Mouse (Mus musculus): ENCODE results near the gene Pm20d2. TPM values are rescaled to one million over a fixed set of nuclear protein-coding genes. Genes with fewer than 3 reads are reported as not detected.

The Pm20d2 gene
- polyA plus RNA-seq (2011; ENCODE audit: insufficient read length, low read depth, missing spikeins): 0.60 TPM in 1 of 2 replicates, not detected in the other

DNA sequence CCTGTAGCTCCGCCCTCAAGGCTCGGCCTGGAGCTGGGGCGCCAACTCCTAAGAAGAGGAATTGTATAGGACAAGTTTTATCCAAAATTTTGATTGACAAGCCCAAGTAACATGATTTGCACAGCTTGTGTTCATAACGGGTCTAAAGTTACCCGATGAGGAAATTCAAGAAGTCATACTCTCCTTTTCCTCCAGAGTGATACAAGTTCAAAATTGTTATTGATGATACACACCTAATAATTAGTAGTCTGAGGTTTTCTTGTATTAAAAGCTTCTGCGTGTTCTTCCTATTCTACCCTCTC, at the start of gene Pm20d2:
Pm20d2 (minus strand) TSS at position 3 of the 302 bp plus-strand sequence.
- no peak for TF ChIP-seq POLR2A (IDR thresholded peaks at IDR 0.05; ENCODE audit: low read depth, low read length)
- TF ChIP-seq CTCF (IDR thresholded peaks at IDR 0.05; ENCODE audit: borderline replicate concordance, insufficient read depth, low read length): no peak
- H3K4me1 ChIP-seq (ENCODE audit: control insufficient read depth, insufficient read depth, low read length): no peaks in the 10 kb centered on the region
- H3K4me3 ChIP-seq (ENCODE audit: insufficient read depth, low read length): peak within 1 kb of the TSS; percentile 47
- H3K27ac ChIP-seq (ENCODE audit: insufficient read depth, low read length): no peak within 1 kb of the TSS

DNA sequence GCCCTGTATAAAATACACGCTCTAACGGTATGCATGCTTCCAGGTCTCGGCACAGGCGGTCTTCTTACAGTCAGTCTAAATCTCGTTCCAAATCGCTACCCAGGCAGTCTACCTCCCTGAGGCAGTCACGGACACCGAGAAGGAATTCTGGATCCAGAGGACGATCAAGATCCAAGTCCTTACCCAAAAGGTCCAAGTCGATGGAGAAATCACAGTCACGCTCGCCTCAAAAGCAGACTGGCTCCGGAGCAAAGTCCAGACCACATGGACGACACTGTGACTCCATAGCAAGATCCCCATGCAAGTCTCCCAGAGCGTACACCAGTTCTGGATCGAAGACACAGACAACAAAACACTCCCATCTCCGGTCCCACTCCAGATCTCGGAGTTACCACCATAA, 41.3 kb upstream of the Pm20d2 start:
- Histone ChIP-seq H3K4me1 (ENCODE audit: control insufficient read depth, insufficient read depth, low read length) (no peaks in the 10 kb centered on the region), H3K4me3 (ENCODE audit: insufficient read depth, low read length) (no peak overlapping the region), H3K27ac (ENCODE audit: insufficient read depth, low read length) (no peak overlapping the region)
- TF ChIP-seq CTCF (IDR thresholded peaks at IDR 0.05; ENCODE audit: borderline replicate concordance, insufficient read depth, low read length) (no peak), POLR2A (IDR thresholded peaks at IDR 0.05; ENCODE audit: low read depth, low read length) (no peak)

GRCm38 (mm10) chr4:33229639-33230038, 40.1 kb upstream of the Pm20d2 start:
- H3K4me3 ChIP-seq (ENCODE audit: insufficient read depth, low read length): no peak overlapping the region
- TF ChIP-seq CTCF (IDR thresholded peaks at IDR 0.05; ENCODE audit: borderline replicate concordance, insufficient read depth, low read length) (no peak), POLR2A (IDR thresholded peaks at IDR 0.05; ENCODE audit: low read depth, low read length) (no peak)
- H3K4me1 ChIP-seq (ENCODE audit: control insufficient read depth, insufficient read depth, low read length): no peaks in the 10 kb centered on the region
- H3K27ac ChIP-seq (ENCODE audit: insufficient read depth, low read length): no peak overlapping the region

DNA sequence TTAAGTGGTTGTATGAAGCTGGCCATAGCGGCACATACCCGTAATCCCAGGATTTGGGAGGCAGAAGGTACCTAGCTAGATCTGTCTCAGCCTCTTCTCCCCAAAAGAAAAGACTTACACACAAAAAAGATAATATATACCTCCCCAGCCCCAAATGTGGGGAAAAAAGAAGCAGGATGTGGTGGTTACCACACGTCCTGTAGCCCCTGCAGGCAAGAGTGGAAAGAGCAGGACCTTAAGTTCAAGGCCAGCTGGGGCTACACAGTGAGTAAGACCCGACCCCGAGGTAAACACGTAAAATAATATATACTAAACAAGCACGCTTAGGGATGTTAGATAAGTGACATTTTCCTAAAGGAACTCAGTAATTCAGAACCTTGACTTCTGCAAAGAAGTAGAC, 37.6 kb upstream of the Pm20d2 start:
- TF ChIP-seq CTCF (IDR thresholded peaks at IDR 0.05; ENCODE audit: borderline replicate concordance, insufficient read depth, low read length): no peak
- no peak for TF ChIP-seq POLR2A (IDR thresholded peaks at IDR 0.05; ENCODE audit: low read depth, low read length)
- no peak overlapping the region for H3K27ac ChIP-seq (ENCODE audit: insufficient read depth, low read length)

DNA sequence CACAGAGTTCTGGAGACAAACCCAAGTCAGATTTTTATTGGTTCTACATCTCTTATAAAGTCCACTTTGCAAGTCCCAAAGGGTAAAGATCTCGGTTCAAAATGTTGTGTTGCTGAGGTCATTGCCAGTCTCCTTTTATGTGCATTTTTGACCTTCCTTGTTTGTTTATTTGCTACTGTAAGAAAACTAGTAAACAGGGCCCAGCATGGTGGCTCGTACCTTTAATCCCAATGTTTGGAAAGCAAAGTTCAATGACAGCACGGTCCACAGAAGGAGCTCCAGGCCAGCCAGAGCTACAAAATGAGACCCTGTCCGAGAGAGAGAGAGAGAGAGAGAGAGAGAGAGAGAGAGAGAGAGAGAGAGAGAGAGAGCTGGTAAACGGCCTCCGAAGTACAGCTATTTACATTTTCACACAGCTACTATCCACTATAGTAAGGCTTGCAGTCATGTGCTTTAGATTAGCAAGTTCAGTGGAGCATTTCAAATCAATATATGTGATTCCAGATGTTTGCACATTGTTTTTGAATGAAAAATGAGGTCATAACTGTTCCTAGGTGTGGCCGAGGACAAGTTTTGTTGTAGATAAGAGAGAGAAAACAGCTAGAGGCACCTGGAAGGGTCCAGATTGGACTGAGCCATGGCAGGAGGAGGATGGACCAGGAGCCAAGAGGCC, 34.6 kb upstream of the Pm20d2 start:
- H3K4me1 ChIP-seq (ENCODE audit: control insufficient read depth, insufficient read depth, low read length): no peaks in the 10 kb centered on the region
- no peak for TF ChIP-seq POLR2A (IDR thresholded peaks at IDR 0.05; ENCODE audit: low read depth, low read length)
- TF ChIP-seq CTCF (IDR thresholded peaks at IDR 0.05; ENCODE audit: borderline replicate concordance, insufficient read depth, low read length): no peak
- H3K27ac ChIP-seq (ENCODE audit: insufficient read depth, low read length): no peak overlapping the region
- H3K4me3 ChIP-seq (ENCODE audit: insufficient read depth, low read length): no peak overlapping the region

More for the DNA sequence above, 37.6 kb upstream of the Pm20d2 start:
- Histone ChIP-seq H3K4me1 (ENCODE audit: control insufficient read depth, insufficient read depth, low read length) (no peaks in the 10 kb centered on the region), H3K4me3 (ENCODE audit: insufficient read depth, low read length) (no peak overlapping the region)

DNA sequence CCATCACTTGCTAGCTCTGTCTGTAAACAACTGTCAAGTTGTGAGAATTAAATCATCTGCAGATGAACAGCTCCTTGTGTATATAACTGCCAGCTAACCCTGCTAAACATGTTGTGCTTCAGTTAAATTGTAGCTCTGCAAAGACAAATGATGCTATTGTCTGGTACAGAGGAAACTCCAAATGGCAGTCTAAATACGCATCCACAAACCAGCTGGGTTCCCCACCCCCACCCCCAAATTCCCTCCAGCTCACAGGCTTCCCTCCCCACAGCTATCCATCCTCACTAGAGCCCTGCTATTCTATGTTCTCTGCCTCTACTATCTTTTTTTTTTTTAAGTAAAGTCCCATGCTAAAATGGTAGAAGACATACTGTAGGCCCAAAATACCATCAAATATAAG, 32.3 kb upstream of the Pm20d2 start:
- H3K27ac ChIP-seq (ENCODE audit: insufficient read depth, low read length): no peak overlapping the region
- no peak for TF ChIP-seq POLR2A (IDR thresholded peaks at IDR 0.05; ENCODE audit: low read depth, low read length)
- no peak for TF ChIP-seq CTCF (IDR thresholded peaks at IDR 0.05; ENCODE audit: borderline replicate concordance, insufficient read depth, low read length)
- no peaks in the 10 kb centered on the region for H3K4me1 ChIP-seq (ENCODE audit: control insufficient read depth, insufficient read depth, low read length)
- no peak overlapping the region for H3K4me3 ChIP-seq (ENCODE audit: insufficient read depth, low read length)

DNA sequence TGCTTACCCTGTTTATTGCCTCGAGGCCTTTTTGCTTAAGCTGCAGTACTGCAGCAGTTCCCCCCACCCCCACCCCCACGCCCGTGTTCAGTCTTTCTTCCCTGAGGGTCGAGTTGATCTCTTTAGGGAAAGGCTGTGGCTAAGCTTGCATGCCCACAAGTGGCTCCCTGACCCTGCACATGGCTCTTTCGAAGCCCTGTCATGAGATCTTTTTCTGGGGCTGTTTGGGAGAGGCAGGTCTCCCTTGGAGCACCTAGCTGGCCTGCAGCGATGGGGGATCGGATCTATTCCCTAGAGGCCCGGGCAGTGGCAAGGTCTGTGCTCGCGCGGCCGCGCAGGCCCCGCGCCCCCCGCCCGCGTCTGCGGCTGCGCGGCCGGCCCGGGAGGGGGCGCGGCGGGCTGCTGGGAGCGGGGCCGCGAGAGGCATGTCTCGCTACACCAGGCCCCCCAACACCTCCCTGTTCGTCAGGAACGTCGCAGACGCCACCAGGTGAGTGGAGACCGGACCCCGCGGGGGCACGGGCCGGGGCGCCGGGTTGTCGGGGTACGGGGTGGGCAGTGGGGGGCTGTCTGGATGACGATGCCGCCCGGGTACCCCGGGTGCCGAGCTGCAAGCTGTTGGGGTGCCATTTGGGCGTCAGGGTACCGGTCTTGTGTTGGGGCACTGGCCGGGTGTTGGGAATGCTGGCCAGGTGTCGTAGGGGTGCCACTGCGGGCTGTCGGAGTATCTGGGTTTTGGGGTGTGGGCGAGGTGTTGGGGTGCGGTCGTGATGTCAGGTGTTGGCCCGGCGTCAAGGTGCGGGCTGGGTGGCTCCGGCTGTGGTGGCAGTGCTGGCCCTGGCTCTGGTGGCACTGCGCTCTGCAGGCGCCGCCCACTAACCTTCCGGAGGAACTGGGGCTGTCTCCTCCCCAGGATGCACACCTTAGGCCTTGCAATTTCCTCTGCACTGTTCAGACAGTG, 19.6 kb upstream of the Pm20d2 start, which contains the start of gene Srsf12:
Srsf12 (plus strand) TSS at position 111 of the 961 bp plus-strand sequence.
- Histone ChIP-seq H3K27ac (ENCODE audit: insufficient read depth, low read length) (no peak within 1 kb of the TSS), H3K4me3 (ENCODE audit: insufficient read depth, low read length) (peak within 1 kb of the TSS; percentile 27), H3K4me1 (ENCODE audit: control insufficient read depth, insufficient read depth, low read length) (peaks cover 3% of the 10 kb centered on the region; the same call in 1 of the 2 replicates)
- TF ChIP-seq CTCF (IDR thresholded peaks at IDR 0.05; ENCODE audit: borderline replicate concordance, insufficient read depth, low read length): no peak
- TF ChIP-seq POLR2A (IDR thresholded peaks at IDR 0.05; ENCODE audit: low read depth, low read length): no peak

DNA sequence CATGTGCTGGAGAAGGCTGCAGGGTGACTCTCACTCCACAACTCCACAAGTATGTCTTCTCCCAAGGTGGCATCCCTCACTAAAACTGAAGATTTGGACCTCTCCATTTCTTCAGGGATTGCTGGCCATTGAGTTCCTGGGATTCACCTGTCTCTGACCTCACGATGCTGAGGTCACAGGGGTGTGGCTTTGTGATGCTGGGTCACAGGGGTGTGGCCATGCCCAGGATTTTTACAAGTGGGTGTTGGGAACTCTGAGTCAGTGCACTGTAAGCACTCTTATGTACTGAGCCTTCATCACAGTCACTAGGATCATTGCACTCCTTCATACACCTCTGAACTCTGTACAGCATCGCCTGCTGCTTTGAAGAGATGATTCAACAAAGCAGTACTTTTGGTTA, 18.0 kb upstream of the Pm20d2 start:
- Histone ChIP-seq H3K27ac (ENCODE audit: insufficient read depth, low read length) (no peak overlapping the region), H3K4me1 (ENCODE audit: control insufficient read depth, insufficient read depth, low read length) (peaks cover 3% of the 10 kb centered on the region; the same call in 1 of the 2 replicates), H3K4me3 (ENCODE audit: insufficient read depth, low read length) (no peak overlapping the region)
- TF ChIP-seq CTCF (IDR thresholded peaks at IDR 0.05; ENCODE audit: borderline replicate concordance, insufficient read depth, low read length) (no peak), POLR2A (IDR thresholded peaks at IDR 0.05; ENCODE audit: low read depth, low read length) (no peak)

GRCm38 (mm10) chr4:33204682-33205081, 15.1 kb upstream of the Pm20d2 start:
- peaks cover 3% of the 10 kb centered on the region; the same call in 1 of the 2 replicates for H3K4me1 ChIP-seq (ENCODE audit: control insufficient read depth, insufficient read depth, low read length)
- H3K4me3 ChIP-seq (ENCODE audit: insufficient read depth, low read length): no peak overlapping the region
- no peak overlapping the region for H3K27ac ChIP-seq (ENCODE audit: insufficient read depth, low read length)
- TF ChIP-seq POLR2A (IDR thresholded peaks at IDR 0.05; ENCODE audit: low read depth, low read length) (no peak), CTCF (IDR thresholded peaks at IDR 0.05; ENCODE audit: borderline replicate concordance, insufficient read depth, low read length) (peak; percentile 87)
